Mouse (Mus musculus): ENCODE results near the gene Gm9913. TPM values are rescaled to one million over a fixed set of nuclear protein-coding genes. Genes with fewer than 3 reads are reported as not detected.

Gm9913 gene
- polyA plus RNA-seq, 1 experiment, result not detected

DNA sequence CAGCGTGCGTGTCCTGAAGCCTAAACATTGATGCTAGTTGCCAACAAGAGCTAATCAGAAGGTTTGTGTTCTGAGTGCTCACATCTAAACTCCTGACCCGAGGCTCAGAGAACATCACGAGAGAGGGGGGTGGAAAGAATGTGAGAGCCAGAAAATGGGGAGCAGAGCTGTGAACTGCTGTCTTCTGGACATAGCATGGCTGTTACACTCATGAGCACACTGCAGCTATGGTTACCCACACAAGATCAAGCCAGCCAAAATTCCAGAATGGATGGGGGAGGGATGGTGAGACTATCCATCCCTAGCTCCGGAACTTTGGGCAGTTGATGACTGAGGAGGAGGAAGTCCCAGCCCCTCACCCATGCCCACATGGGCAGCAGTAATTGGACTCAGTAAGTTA, 24.8 kb upstream of the Gm9913 start:
- Histone ChIP-seq H3K4me3 (ENCODE audit: low read depth, low read length) (no peak overlapping the region), H3K9ac (ENCODE audit: low read depth, poor library complexity, severe bottlenecking) (no peak overlapping the region), H3K36me3 (ENCODE audit: control insufficient read depth, insufficient read depth, low read length, poor library complexity, severe bottlenecking) (no peaks in the 10 kb centered on the region), H3K4me1 (ENCODE audit: control insufficient read depth, insufficient read depth, low read length) (no peaks in the 10 kb centered on the region), H3K27ac (ENCODE audit: insufficient read depth, low read length) (no peak overlapping the region), H3K9me3 (replicated peaks; ENCODE audit: control insufficient read depth, insufficient read depth, low read length, poor library complexity, severe bottlenecking) (no peaks in the 10 kb centered on the region), H3K27me3 (ENCODE audit: control insufficient read depth, insufficient read depth, low read length, poor library complexity, severe bottlenecking) (no peaks in the 10 kb centered on the region)
- no peak for TF ChIP-seq CTCF (IDR thresholded peaks at IDR 0.05; ENCODE audit: low read depth, low read length)

DNA sequence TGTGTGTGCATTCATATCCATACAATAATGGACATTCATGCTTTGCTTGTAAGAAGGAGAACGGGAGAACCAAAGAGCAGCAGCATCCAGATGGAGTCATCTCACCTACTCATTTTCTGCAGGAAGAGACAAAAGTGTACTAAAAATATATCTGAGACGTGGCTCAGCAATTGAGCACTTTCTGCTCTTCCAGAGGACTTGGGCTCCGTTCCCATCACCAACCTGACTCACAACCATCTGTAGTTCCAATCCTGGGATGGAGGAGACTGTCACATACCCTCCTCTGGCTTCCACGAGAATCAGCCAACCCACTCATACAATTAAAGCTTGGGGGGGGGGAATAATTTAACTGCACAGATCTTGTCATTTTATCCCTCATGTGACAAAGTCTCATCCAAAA, 23.8 kb upstream of the Gm9913 start:
- Histone ChIP-seq H3K9me3 (replicated peaks; ENCODE audit: control insufficient read depth, insufficient read depth, low read length, poor library complexity, severe bottlenecking) (no peaks in the 10 kb centered on the region), H3K9ac (ENCODE audit: low read depth, poor library complexity, severe bottlenecking) (no peak overlapping the region)

DNA sequence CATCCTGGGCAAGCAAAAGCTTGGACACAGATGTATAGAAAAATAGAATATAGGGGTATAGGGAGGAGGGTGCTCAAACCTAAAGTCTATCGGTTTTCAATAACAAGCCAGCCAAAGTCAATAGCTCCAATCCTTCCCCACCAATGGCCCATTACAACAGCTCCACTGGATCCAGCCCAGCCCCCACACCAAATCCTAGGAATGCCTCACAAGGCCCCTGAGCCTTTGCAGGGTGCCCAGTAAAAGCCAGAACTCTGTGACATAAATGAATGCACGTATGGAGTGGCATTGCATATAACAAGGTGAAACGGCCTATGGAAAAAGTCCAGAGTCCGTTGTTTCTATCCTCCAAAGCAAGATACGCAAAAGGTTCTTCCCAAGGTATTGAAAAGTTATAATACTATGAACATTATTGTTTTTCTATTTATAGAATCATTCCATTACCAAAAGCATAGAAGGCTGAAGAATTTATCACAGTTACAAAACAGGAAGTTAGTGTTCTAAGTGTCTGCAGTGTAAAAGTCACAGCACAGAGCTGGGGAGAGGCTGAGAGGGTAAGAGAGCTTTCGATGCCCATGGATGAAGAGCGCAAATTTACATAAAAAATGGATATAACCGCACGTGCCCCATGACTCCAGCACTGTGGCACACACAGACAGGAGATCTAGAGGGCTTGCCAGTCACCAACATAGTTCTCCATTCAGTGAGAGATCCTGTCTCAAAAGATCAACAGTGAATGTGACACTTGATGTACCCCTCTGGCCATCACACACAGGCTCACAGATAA, 23.2 kb upstream of the Gm9913 start:
- Histone ChIP-seq H3K4me1 (ENCODE audit: control insufficient read depth, insufficient read depth, low read length) (no peaks in the 10 kb centered on the region), H3K4me3 (ENCODE audit: low read depth, low read length) (no peak overlapping the region), H3K27me3 (ENCODE audit: control insufficient read depth, insufficient read depth, low read length, poor library complexity, severe bottlenecking) (no peaks in the 10 kb centered on the region), H3K9me3 (replicated peaks; ENCODE audit: control insufficient read depth, insufficient read depth, low read length, poor library complexity, severe bottlenecking) (no peaks in the 10 kb centered on the region), H3K27ac (ENCODE audit: insufficient read depth, low read length) (no peak overlapping the region), H3K9ac (ENCODE audit: low read depth, poor library complexity, severe bottlenecking) (no peak overlapping the region), H3K36me3 (ENCODE audit: control insufficient read depth, insufficient read depth, low read length, poor library complexity, severe bottlenecking) (no peaks in the 10 kb centered on the region)
- TF ChIP-seq CTCF (IDR thresholded peaks at IDR 0.05; ENCODE audit: low read depth, low read length) (no peak), EP300 (IDR thresholded peaks at IDR 0.05; ENCODE audit: insufficient read depth, low read depth, low read length) (no peak), POLR2A (IDR thresholded peaks at IDR 0.05; ENCODE audit: insufficient read depth, low read length) (no peak)

More for the DNA sequence above, 23.8 kb upstream of the Gm9913 start:
- Histone ChIP-seq H3K27ac (ENCODE audit: insufficient read depth, low read length) (no peak overlapping the region), H3K4me3 (ENCODE audit: low read depth, low read length) (no peak overlapping the region), H3K36me3 (ENCODE audit: control insufficient read depth, insufficient read depth, low read length, poor library complexity, severe bottlenecking) (no peaks in the 10 kb centered on the region), H3K4me1 (ENCODE audit: control insufficient read depth, insufficient read depth, low read length) (no peaks in the 10 kb centered on the region), H3K27me3 (ENCODE audit: control insufficient read depth, insufficient read depth, low read length, poor library complexity, severe bottlenecking) (no peaks in the 10 kb centered on the region)
- TF ChIP-seq EP300 (IDR thresholded peaks at IDR 0.05; ENCODE audit: insufficient read depth, low read depth, low read length), result no peak
- TF ChIP-seq POLR2A (IDR thresholded peaks at IDR 0.05; ENCODE audit: insufficient read depth, low read length), result no peak
- TF ChIP-seq CTCF (IDR thresholded peaks at IDR 0.05; ENCODE audit: low read depth, low read length), result no peak

DNA sequence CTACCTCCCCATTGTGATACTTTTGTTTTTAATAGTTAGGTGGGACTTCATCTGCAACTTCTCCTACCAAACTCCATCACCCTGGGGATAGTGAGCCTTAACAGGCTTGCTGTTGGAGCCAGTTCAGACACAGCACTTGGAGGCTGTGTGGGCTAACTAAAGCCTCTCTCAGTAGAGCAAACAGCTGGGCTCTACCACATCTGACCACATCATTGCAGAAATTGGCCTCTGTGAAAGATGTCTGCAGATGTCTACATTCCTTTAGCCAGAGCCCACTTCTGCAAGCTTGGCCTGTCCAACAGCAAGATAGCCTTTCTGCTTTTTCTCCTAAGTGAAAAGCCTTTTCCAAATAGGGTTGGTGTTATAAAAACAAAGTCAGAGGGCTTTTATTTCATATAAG, 20.7 kb upstream of the Gm9913 start:
- H3K27me3 ChIP-seq (ENCODE audit: control insufficient read depth, insufficient read depth, low read length, poor library complexity, severe bottlenecking), result no peaks in the 10 kb centered on the region
- TF ChIP-seq EP300 (IDR thresholded peaks at IDR 0.05; ENCODE audit: insufficient read depth, low read depth, low read length) (no peak), CTCF (IDR thresholded peaks at IDR 0.05; ENCODE audit: low read depth, low read length) (no peak), POLR2A (IDR thresholded peaks at IDR 0.05; ENCODE audit: insufficient read depth, low read length) (no peak)
- no peak overlapping the region for H3K9ac ChIP-seq (ENCODE audit: low read depth, poor library complexity, severe bottlenecking)
- no peaks in the 10 kb centered on the region for H3K9me3 ChIP-seq (replicated peaks; ENCODE audit: control insufficient read depth, insufficient read depth, low read length, poor library complexity, severe bottlenecking)
- no peak overlapping the region for H3K4me3 ChIP-seq (ENCODE audit: low read depth, low read length)
- no peaks in the 10 kb centered on the region for H3K4me1 ChIP-seq (ENCODE audit: control insufficient read depth, insufficient read depth, low read length)
- H3K36me3 ChIP-seq (ENCODE audit: control insufficient read depth, insufficient read depth, low read length, poor library complexity, severe bottlenecking), result no peaks in the 10 kb centered on the region
- no peak overlapping the region for H3K27ac ChIP-seq (ENCODE audit: insufficient read depth, low read length)

DNA sequence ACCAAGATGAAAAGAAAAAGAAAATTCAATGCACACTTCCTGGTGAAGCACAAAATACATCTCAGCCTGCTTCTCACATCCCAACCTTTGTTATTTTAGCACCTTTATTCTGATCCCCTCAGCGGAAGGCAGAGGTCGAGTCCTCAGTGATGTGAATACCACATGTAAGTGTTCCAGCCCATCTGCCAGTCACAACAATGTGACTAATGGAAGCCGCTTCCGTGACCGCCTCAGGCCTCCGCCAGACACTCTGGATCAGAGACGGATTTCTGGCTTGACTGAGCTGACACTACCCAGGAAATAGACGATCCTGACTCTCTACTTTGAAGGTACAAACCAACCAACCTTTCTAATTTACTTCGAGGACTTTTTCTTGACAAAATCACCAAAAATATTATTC, 20.0 kb upstream of the Gm9913 start:
- Histone ChIP-seq H3K4me3 (ENCODE audit: low read depth, low read length) (no peak overlapping the region), H3K4me1 (ENCODE audit: control insufficient read depth, insufficient read depth, low read length) (no peaks in the 10 kb centered on the region), H3K27me3 (ENCODE audit: control insufficient read depth, insufficient read depth, low read length, poor library complexity, severe bottlenecking) (no peaks in the 10 kb centered on the region), H3K36me3 (ENCODE audit: control insufficient read depth, insufficient read depth, low read length, poor library complexity, severe bottlenecking) (no peaks in the 10 kb centered on the region), H3K9ac (ENCODE audit: low read depth, poor library complexity, severe bottlenecking) (no peak overlapping the region), H3K27ac (ENCODE audit: insufficient read depth, low read length) (no peak overlapping the region), H3K9me3 (replicated peaks; ENCODE audit: control insufficient read depth, insufficient read depth, low read length, poor library complexity, severe bottlenecking) (no peaks in the 10 kb centered on the region)
- TF ChIP-seq POLR2A (IDR thresholded peaks at IDR 0.05; ENCODE audit: insufficient read depth, low read length) (no peak), EP300 (IDR thresholded peaks at IDR 0.05; ENCODE audit: insufficient read depth, low read depth, low read length) (no peak), CTCF (IDR thresholded peaks at IDR 0.05; ENCODE audit: low read depth, low read length) (no peak)

DNA sequence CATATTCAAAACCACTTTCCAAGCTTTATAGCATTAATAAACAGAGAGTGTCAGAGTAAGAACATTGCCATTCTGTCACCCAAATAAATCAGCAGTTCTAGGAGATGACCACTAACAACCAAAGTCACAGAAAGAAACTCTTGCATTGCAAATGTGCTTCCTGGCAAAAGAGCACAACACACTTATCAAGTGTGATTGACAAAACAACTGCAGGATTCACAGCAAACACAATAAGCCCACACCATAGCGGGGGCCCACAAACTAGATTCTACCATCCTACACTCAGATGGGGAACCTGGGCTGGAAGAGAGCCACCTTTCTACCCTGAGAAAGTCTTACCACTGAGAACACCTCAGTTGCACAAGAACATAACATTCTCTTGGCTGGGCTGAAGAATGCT, 14.9 kb upstream of the Gm9913 start:
- H3K4me1 ChIP-seq (ENCODE audit: control insufficient read depth, insufficient read depth, low read length), result no peaks in the 10 kb centered on the region
- no peak overlapping the region for H3K4me3 ChIP-seq (ENCODE audit: low read depth, low read length)
- H3K9ac ChIP-seq (ENCODE audit: low read depth, poor library complexity, severe bottlenecking), result no peak overlapping the region
- TF ChIP-seq EP300 (IDR thresholded peaks at IDR 0.05; ENCODE audit: insufficient read depth, low read depth, low read length) (no peak), POLR2A (IDR thresholded peaks at IDR 0.05; ENCODE audit: insufficient read depth, low read length) (no peak), CTCF (IDR thresholded peaks at IDR 0.05; ENCODE audit: low read depth, low read length) (no peak)
- no peaks in the 10 kb centered on the region for H3K9me3 ChIP-seq (replicated peaks; ENCODE audit: control insufficient read depth, insufficient read depth, low read length, poor library complexity, severe bottlenecking)
- no peak overlapping the region for H3K27ac ChIP-seq (ENCODE audit: insufficient read depth, low read length)
- H3K36me3 ChIP-seq (ENCODE audit: control insufficient read depth, insufficient read depth, low read length, poor library complexity, severe bottlenecking), result no peaks in the 10 kb centered on the region
- H3K27me3 ChIP-seq (ENCODE audit: control insufficient read depth, insufficient read depth, low read length, poor library complexity, severe bottlenecking), result no peaks in the 10 kb centered on the region
